Mouse (Mus musculus): ENCODE results near the gene Ube2a.

Ube2a gene

DNA sequence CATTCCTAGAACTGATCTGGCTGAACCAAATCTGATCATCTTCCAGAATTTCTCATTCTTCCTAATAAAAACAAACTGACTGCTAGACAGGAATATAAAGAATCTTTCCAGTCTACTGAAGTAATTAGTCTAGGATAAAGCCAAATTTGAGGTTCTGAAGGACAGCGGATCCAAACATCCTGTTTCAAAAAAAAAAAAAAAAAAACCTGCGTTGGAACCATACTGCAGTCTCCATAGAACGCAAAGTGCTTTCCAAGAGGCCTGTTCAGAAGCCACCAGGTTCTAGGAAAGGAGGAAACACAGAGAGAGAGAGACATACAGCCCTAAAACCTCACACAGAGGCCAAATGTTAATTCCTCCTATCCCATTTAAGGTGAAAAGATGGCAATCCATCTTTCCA lies 28.0 kb downstream of the Ube2a start:
- no peak for DNase-seq (ENCODE audit: low read depth)

DNA sequence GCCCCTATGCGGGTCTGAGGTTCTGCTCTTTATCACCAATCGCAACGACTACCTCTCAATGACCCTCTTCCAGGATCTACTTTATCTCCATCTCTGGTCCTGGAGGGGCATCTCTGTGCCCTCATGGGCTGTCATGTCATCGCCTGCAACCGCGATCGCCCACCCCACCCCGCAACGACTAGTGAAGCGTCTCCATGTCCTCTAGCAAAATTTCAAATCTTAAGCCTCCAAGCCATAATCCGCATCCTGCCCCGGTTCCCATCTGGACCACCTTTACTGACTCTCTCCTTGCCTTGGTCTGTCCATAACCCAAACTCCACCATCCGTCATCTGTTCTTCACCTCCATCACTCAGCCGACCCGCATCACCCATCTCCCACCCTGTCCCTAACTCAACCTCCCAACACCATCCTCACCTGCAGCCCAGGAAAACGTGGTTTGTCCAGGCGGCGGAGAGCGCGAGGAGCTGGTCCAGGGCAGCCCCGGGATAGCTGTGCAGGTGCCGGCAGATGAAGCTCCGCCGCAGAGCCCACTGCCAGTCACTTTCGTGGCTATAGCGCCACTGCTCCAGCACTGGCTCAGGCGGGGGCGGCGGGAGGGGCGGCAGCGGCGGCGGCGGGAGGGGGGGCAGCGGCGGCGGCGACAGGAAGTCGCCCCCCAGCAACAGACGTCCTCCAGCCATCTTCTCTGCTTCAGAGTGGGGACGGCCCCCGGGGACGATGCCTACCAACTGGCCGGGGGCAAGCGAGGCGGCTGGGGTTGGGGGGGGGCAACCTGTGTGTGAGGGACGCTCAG lies 28.8 kb downstream of the Ube2a start, which contains the start of gene Nkrf:
TSS of gene Nkrf (minus strand) at position 579 of the 794 bp plus-strand sequence.
- DNase-seq (ENCODE audit: low read depth) = peak; percentile 57

DNA sequence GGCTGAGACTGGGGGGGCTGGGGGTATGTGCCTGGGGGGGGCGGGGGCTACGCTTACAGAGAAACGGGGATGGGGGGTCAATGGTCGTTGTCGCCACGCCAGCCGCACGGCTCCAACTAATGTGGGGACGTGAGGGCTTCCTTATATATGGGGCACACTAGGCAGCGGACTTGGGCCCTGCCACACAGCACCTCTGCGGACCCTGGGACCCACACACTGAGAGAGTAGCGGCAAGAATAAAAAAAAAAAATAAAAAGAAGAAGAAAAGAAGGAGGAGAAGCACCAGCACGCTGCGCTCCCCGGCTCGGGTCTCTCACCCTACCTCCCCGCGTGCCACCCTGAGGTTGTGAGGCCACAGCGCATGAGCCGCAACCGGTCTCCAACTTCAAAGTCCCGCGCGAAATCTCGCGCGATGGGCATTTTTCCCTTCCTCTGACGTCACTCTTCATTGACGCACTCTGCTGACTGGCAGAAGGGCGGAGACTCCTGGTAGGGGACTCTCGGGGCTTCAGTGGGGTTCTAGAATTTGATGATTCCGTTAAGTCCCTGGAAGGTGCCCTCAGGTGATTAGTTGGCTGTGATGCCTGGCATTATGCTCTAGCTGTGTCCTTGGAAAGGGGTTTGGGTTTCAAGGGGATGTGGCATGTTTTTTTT lies 29.5 kb downstream of the Ube2a start:
- DNase-seq (ENCODE audit: low read depth) = peak; percentile 95

DNA sequence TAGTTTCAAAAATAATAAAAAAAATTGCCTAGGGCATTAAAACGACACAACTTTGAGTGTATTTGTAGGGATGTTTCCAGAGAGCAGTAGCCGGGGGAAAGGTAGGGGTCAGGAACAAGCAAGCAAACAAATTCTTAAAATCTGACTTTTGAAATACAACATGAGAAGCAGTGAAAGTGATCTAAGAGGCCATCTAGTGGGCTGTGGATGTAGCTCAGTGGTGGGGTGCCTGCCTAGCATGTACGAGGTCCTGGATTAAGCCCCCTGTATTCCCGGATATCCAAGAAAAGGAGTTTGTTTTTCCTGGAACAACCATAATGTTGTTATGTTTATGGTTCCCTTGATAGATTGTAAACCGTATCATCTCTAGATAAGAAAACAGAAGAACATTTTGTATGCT lies 32.8 kb downstream of the Ube2a start:
- peak; percentile 23 for DNase-seq (ENCODE audit: low read depth)

DNA sequence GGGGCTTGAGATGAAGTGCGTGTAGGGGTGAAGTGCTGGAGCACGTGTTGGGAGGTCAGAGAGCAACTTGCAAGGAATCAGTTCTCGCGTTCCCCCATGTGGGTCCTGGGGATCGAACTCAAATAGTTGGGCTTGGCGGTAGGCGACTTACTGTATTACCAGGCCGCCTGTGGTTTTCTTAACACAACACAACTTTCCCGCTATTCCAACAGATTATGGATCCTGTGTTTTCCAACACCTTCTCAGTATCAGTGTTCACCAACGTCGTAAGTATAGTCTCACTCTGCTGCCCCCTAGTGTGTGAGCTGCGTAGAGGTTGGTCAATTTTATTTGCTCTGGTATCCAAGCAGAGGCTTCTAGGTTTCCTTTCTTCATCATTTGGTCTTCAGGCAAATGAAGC lies 37.6 kb downstream of the Ube2a start:
- peak; percentile 70 for DNase-seq (ENCODE audit: low read depth)

DNA sequence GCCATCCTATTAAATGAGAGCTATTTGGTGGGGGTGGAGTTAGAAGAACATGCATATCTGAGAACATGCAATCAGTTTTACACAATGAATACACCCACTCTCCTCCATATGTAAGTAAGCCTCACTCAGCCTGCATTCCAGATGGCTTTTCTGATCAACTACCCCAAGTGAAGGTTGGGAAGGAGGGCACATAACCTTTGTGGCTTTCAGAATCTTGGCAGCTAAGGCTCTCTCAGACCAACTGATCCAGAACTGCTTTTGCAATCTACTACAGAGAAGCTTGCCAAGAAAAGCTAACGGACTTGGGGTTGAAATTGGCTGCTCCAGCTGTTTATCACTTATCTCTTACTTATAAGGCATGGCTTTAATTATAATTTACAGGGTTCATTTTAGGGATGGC lies 44.0 kb downstream of the Ube2a start:
- DNase-seq (ENCODE audit: low read depth) = no peak

DNA sequence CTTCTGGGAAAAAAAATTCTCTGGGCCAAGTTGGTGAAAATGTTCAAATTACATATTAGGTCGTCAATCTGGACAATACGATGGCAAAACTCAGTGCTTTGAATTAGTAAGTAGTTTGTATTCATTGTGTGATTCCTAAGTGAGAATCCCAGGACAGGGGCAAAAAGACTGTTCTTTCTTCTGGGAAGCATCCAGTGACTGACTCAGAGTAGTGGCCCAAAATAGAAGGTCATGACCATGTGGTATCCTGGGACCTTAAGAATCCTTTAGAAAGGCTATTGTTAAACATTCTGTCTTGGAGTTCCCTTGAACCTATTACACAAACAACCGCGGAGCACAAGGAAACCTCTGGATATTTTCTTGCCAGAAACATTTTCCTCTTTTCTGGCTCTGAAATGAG lies 47.6 kb downstream of the Ube2a start:
- no peak for DNase-seq (ENCODE audit: low read depth)

DNA sequence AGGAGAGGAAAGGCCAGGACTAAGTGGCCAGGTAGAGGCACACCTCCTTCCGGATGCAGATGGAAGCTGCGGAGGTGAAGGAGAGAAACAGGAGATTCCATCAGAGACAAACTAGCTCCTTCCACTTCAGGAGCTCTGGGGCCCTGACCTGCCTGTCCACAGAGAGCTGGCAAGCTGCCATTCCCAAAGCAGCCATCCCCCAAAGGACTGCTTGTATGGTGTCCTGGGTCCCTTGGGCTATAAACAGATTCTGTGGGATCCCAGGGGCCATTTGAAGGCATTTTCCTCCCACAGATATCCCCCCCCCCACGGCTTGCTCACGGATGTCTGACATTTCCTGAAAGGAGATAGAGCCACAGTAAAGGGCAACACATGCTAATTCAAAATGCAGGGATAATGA lies 55.1 kb downstream of the Ube2a start:
- DNase-seq (ENCODE audit: low read depth) = no peak

DNA sequence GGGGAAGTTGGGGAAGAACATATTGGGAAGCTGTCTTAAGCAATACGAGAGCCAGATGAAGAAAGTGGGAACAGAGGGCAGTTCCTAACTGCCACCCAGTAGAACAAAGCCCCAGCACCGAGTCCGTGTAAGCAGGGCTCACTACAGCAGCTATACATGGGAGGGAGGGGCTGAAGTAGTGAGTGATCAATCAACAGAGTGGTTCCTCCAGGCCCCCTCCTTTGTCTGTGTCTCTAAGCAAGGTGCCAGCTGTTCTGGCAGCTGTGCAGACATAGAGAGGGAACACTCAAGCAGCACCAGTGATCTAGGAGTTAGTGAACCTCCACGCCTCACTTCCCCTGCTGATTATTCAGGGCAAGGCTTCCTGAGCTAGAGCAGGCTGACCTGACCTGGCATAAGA lies 56.0 kb downstream of the Ube2a start:
- no peak for DNase-seq (ENCODE audit: low read depth)

DNA sequence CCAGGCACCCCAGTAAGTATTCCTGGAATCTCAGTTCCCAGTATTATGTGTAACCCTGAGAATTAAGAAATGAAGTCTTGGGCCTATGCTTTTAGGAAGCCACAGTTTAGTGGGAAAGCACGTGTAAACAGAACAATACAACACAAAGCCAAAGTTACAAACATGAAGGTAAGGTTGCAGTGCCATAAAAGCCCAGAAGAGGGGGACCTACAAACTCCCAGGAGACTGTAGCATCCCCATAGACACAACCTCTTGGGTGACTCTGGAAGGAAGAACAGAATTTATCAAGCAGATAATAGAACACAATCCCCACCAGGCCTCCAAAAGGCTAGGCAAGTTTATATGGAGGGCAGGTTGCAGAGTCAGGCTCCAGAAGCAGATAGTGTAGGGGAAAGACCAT lies 56.9 kb downstream of the Ube2a start:
- DNase-seq (ENCODE audit: low read depth) = peak; percentile 42

All from naive thymus-derived CD4-positive, alpha-beta T cell, adult 2 months (primary cell).